Mouse (Mus musculus): Measurements from ENCODE around the gene Ctrc. TPM values are rescaled to one million over a fixed set of nuclear protein-coding genes. Genes with fewer than 3 reads are reported as not detected.
"Not testable (repeated sequence)": the region's sequence is repeated elsewhere in the genome, so short reads cannot be mapped to it uniquely, and the experiment has no call there.

Gene Ctrc
- polyA plus RNA-seq, 1 experiment from 2014 or later, result not detected

- H3K4me2 ChIP-seq (replicated peaks; ENCODE audit: low read depth); H3K9ac ChIP-seq (ENCODE audit: low read length); H3K27me3 ChIP-seq (ENCODE audit: control insufficient read depth, insufficient read depth, low read length); DNase-seq (ENCODE audit: low spot score); H3K4me3 ChIP-seq (ENCODE audit: low read depth, low read length); H3K4me1 ChIP-seq (replicated peaks; ENCODE audit: control insufficient read depth, insufficient read depth); H3K9me3 ChIP-seq (ENCODE audit: control insufficient read depth, low read length); ATAC-seq (ENCODE audit: low FRiP score, low TSS enrichment); H3K27ac ChIP-seq (replicated peaks): not testable (repeated sequence)
- TF ChIP-seq CTCF (IDR thresholded peaks at IDR 0.05; ENCODE audit: low read depth), result peak; percentile 22; the same call in 1 of the 2 replicates
- peaks cover 37% of the 10 kb centered on the region for H3K36me3 ChIP-seq (ENCODE audit: control insufficient read depth, insufficient read depth, low read length)
- 82% methylated on average over 3 of the region's 4 CpGs for WGBS
These were observed 73.1 kb downstream of the Ctrc start for GRCm38 (mm10) chr4:141773019-141773418.

GRCm38 (mm10) chr4:141771823-141772222, 74.3 kb downstream of the Ctrc start:
- peaks cover 36% of the 10 kb centered on the region for H3K36me3 ChIP-seq (ENCODE audit: control insufficient read depth, insufficient read depth, low read length)
- no peak overlapping the region for H3K27ac ChIP-seq (replicated peaks)
- H3K4me2 ChIP-seq (replicated peaks; ENCODE audit: low read depth), result no peak overlapping the region
- no peak overlapping the region for H3K9ac ChIP-seq (ENCODE audit: low read length)
- 89% methylated on average over 8 of the region's 8 CpGs for WGBS
- ATAC-seq (ENCODE audit: low FRiP score, low TSS enrichment) (no peak), DNase-seq (ENCODE audit: low spot score) (no peak)
- TF ChIP-seq CTCF (IDR thresholded peaks at IDR 0.05; ENCODE audit: low read depth) (no peak), EP300 (optimal IDR thresholded peaks at IDR 0.05) (no peak)
- no peak overlapping the region for H3K4me3 ChIP-seq (ENCODE audit: low read depth, low read length)
- H3K27me3 ChIP-seq (ENCODE audit: control insufficient read depth, insufficient read depth, low read length), result no peaks in the 10 kb centered on the region
- H3K4me1 ChIP-seq (replicated peaks; ENCODE audit: control insufficient read depth, insufficient read depth), result no peaks in the 10 kb centered on the region; the same call in 1 of the 2 replicates
- no peaks in the 10 kb centered on the region for H3K9me3 ChIP-seq (ENCODE audit: control insufficient read depth, low read length)

GRCm38 (mm10) chr4:141769501-141770160, 76.5 kb downstream of the Ctrc start:
- H3K4me2 ChIP-seq (replicated peaks; ENCODE audit: low read depth), result no peak overlapping the region
- ATAC-seq (ENCODE audit: low FRiP score, low TSS enrichment) (no peak), DNase-seq (ENCODE audit: low spot score) (no peak)
- peaks cover 35% of the 10 kb centered on the region for H3K36me3 ChIP-seq (ENCODE audit: control insufficient read depth, insufficient read depth, low read length)
- H3K4me3 ChIP-seq (ENCODE audit: low read depth, low read length), result no peak overlapping the region
- H3K27me3 ChIP-seq (ENCODE audit: control insufficient read depth, insufficient read depth, low read length), result no peaks in the 10 kb centered on the region
- TF ChIP-seq CTCF (IDR thresholded peaks at IDR 0.05; ENCODE audit: low read depth) (no peak), EP300 (optimal IDR thresholded peaks at IDR 0.05) (no peak)
- no peak overlapping the region for H3K9ac ChIP-seq (ENCODE audit: low read length)
- no peak overlapping the region for H3K27ac ChIP-seq (replicated peaks)
- 66% methylated on average over 8 of the region's 8 CpGs for WGBS
- H3K4me1 ChIP-seq (replicated peaks; ENCODE audit: control insufficient read depth, insufficient read depth), result no peaks in the 10 kb centered on the region; the same call in 1 of the 2 replicates
- H3K9me3 ChIP-seq (ENCODE audit: control insufficient read depth, low read length), result no peaks in the 10 kb centered on the region

GRCm38 (mm10) chr4:141767353-141768036, 78.7 kb downstream of the Ctrc start:
- Histone ChIP-seq H3K36me3 (ENCODE audit: control insufficient read depth, insufficient read depth, low read length) (peaks cover 33% of the 10 kb centered on the region), H3K9ac (ENCODE audit: low read length) (peak overlapping the region; percentile 35; the same call in 1 of the 2 replicates), H3K4me2 (replicated peaks; ENCODE audit: low read depth) (peak overlapping the region; percentile 32)

GRCm38 (mm10) chr4:141766668-141767352, 79.3 kb downstream of the Ctrc start:
- Histone ChIP-seq H3K27me3 (ENCODE audit: control insufficient read depth, insufficient read depth, low read length) (no peaks in the 10 kb centered on the region), H3K27ac (replicated peaks) (peak overlapping the region; percentile 79), H3K9me3 (ENCODE audit: control insufficient read depth, low read length) (no peaks in the 10 kb centered on the region), H3K4me3 (ENCODE audit: low read depth, low read length) (no peak overlapping the region), H3K9ac (ENCODE audit: low read length) (peak overlapping the region; percentile 35; the same call in 1 of the 2 replicates), H3K36me3 (ENCODE audit: control insufficient read depth, insufficient read depth, low read length) (peaks cover 37% of the 10 kb centered on the region), H3K4me2 (replicated peaks; ENCODE audit: low read depth) (peak overlapping the region; percentile 32; the same call in 1 of the 2 replicates), H3K4me1 (replicated peaks; ENCODE audit: control insufficient read depth, insufficient read depth) (no peaks in the 10 kb centered on the region; the same call in 1 of the 2 replicates)
- ATAC-seq (ENCODE audit: low FRiP score, low TSS enrichment), result peak; percentile 63
- peak; percentile 23 for DNase-seq (ENCODE audit: low spot score)
- WGBS, result 35% methylated on average over 19 of the region's 19 CpGs
- TF ChIP-seq CTCF (IDR thresholded peaks at IDR 0.05; ENCODE audit: low read depth) (no peak), EP300 (optimal IDR thresholded peaks at IDR 0.05) (no peak)

More at GRCm38 (mm10) chr4:141767353-141768036, 78.7 kb downstream of the Ctrc start:
- TF ChIP-seq EP300 (optimal IDR thresholded peaks at IDR 0.05) (no peak), CTCF (IDR thresholded peaks at IDR 0.05; ENCODE audit: low read depth) (no peak)
- 45% methylated on average over 19 of the region's 19 CpGs for WGBS
- no peaks in the 10 kb centered on the region for H3K27me3 ChIP-seq (ENCODE audit: control insufficient read depth, insufficient read depth, low read length)
- DNase-seq (ENCODE audit: low spot score) (peak; percentile 60), ATAC-seq (ENCODE audit: low FRiP score, low TSS enrichment) (peak; percentile 75)
- peak overlapping the region; percentile 79 for H3K27ac ChIP-seq (replicated peaks)
- H3K4me1 ChIP-seq (replicated peaks; ENCODE audit: control insufficient read depth, insufficient read depth), result no peaks in the 10 kb centered on the region; the same call in 1 of the 2 replicates
- H3K9me3 ChIP-seq (ENCODE audit: control insufficient read depth, low read length), result no peaks in the 10 kb centered on the region
- H3K4me3 ChIP-seq (ENCODE audit: low read depth, low read length), result no peak overlapping the region

Measured in stomach, postnatal 0 days (tissue).